Mouse (Mus musculus): Measurements from ENCODE around the gene Nhlh1. TPM values are rescaled to one million over a fixed set of nuclear protein-coding genes. Genes with fewer than 3 reads are reported as not detected.

Nhlh1 gene
- polyA plus RNA-seq, 1 experiment = not detected

- no peak for DNase-seq (ENCODE audit: low read depth)
These were observed 40.5 kb downstream of the Nhlh1 start for GRCm38 (mm10) chr1:172016660-172017516.

- no peak for DNase-seq (ENCODE audit: low read depth)
These were observed 41.3 kb downstream of the Nhlh1 start for GRCm38 (mm10) chr1:172016031-172016430.

DNA sequence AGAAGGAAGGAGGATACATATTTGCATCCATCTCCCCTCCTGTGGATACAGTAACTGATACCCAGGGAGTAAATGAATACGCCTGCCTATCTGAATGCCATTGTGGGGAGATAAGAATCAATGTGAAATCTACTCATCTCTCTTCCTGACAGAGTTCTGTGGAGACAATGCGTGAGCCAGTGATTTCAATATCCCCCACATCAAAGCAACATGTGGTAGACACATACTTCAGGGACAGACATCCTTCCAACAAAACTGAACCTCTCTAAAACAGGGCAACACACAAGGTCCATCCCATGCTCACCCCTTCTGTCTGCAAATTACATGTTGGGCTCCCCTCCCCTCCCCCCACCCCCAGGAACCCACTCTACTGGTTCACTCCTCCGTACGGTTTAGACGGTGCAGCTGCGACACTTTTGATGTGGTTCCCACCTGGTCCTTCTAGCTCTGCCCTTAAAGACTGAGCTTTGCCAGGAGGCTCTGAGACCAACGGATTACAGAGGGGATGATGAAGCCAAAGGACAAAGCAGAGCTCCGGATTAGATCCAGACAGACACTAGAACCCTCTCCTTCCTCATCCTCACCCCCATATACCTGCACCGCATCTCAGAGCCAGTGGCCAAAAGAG is 41.9 kb downstream of the Nhlh1 start:
- DNase-seq (ENCODE audit: low read depth) = no peak

DNA sequence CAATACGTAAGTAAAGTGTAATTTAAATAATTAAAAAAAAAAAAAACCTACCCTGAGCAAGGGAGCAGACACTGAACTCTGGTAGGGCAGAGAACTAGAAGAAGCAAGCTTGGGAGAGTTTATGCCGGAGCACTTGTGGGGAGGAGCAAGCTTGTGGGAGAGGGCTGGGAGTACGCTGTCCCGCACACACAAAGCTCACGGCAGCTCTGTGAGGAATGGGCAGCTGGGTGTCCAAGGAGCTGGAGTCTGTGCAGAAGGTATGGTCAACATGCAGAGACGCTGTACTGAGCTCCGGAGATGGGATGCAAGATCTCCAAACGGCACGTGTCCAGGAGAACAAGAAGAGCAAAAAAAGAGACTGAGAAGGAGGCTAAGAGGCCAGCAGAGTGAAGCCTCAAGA is 42.6 kb downstream of the Nhlh1 start:
- no peak for DNase-seq (ENCODE audit: low read depth)

- no peak for DNase-seq (ENCODE audit: low read depth)
These were observed 45.3 kb downstream of the Nhlh1 start for GRCm38 (mm10) chr1:172012030-172012429.

- DNase-seq (ENCODE audit: low read depth) = no peak
These were observed 47.1 kb downstream of the Nhlh1 start for GRCm38 (mm10) chr1:172010042-172010824.

DNA sequence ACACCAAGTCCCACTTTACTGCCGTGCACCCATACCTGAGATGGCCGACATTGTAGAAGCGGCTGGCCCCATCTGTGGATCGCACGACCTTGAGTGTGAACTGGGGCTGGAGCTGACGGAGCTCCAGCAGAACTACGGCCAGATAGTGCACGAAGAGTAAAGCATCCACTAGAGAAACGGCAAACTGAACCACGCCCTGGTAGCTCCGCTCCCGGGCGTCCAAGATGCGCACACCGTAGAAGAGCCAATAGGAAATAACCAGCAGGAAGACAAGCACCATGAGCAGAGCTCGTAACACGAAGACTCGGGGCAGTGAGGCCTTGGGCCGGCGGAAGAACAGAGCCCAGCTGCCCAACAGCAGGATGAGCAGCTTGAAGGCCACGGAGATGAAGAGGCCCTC is 48.0 kb downstream of the Nhlh1 start:
- no peak for DNase-seq (ENCODE audit: low read depth)

- no peak for DNase-seq (ENCODE audit: low read depth)
These were observed 49.0 kb downstream of the Nhlh1 start for GRCm38 (mm10) chr1:172008351-172008750.

- DNase-seq (ENCODE audit: low read depth) = no peak
These were observed 49.6 kb downstream of the Nhlh1 start for GRCm38 (mm10) chr1:172007761-172008160.

Other genes starting within 250 kb of the Nhlh1 start
- 2.3 and 2.7 TPM in 2 replicates for gene Cd84, start 217.9 kb downstream of the Nhlh1 start, polyA plus RNA-seq (2012; rRNA removed)
- 0.26 and 0.33 TPM in 2 replicates for gene Gm10521, start 161.9 kb downstream of the Nhlh1 start, polyA plus RNA-seq (2012; rRNA removed)
- gene Slamf6, start 140.1 kb downstream of the Nhlh1 start, polyA plus RNA-seq (2012; rRNA removed) = 0.38 and 0.56 TPM in 2 replicates
- 2.6 and 4.4 TPM in 2 replicates for gene Vangl2, start 29.1 kb downstream of the Nhlh1 start, polyA plus RNA-seq (2012; rRNA removed)
- 50.5 and 112 TPM in 2 replicates for gene Copa, start 25.0 kb upstream of the Nhlh1 start, polyA plus RNA-seq (2012; rRNA removed)
- gene Ncstn, start 25.2 kb upstream of the Nhlh1 start, polyA plus RNA-seq (2012; rRNA removed) = 143 and 195 TPM in 2 replicates
- 113 and 201 TPM in 2 replicates for gene Pex19, start 69.2 kb upstream of the Nhlh1 start, polyA plus RNA-seq (2012; rRNA removed)
- 77.2 and 89.5 TPM in 2 replicates for gene Dcaf8, start 90.5 kb upstream of the Nhlh1 start, polyA plus RNA-seq (2012; rRNA removed)
- 148 and 165 TPM in 2 replicates for gene Pea15a, start 149.2 kb upstream of the Nhlh1 start, polyA plus RNA-seq (2012; rRNA removed)
- 8.5 and 14.4 TPM in 2 replicates for gene Casq1, start 162.3 kb upstream of the Nhlh1 start, polyA plus RNA-seq (2012; rRNA removed)
- 2.7 and 4.3 TPM in 2 replicates for gene Atp1a4, start 200.8 kb upstream of the Nhlh1 start, polyA plus RNA-seq (2012; rRNA removed)
- 88.9 and 98.2 TPM in 2 replicates for gene Igsf8, start 204.1 kb upstream of the Nhlh1 start, polyA plus RNA-seq (2012; rRNA removed)
- 167 and 195 TPM in 2 replicates for gene Atp1a2, start 240.5 kb upstream of the Nhlh1 start, polyA plus RNA-seq (2012; rRNA removed)

Measured in gonadal fat pad, adult 2 months (tissue).